Mouse (Mus musculus) heart, embryonic 16.5 days (tissue): ENCODE data around the gene Mcm5. TPM values are rescaled to one million over a fixed set of nuclear protein-coding genes. Genes with fewer than 3 reads are reported as not detected.

ENCODE experiments used
- ATAC-seq: fragments of 200-750 bp; cut with Nextera tagmentation; replicated peaks from 2 replicates; pipeline ENCODE4 v1.8.0; 2017; ENCODE audit warnings: moderate number of reproducible peaks; ENCODE audit not compliant: insufficient read depth, low FRiP score; ENCODE audit errors: extremely low read depth
- H3K27ac ChIP-seq: fragments of 300-500 bp; sonication (generic); 2 replicates; pipeline ENCODE4 v1.5.1; 2014; ENCODE audit warnings: mild to moderate bottlenecking, low read length, control low read depth, moderate library complexity
- H3K27me3 ChIP-seq: fragments of 300-500 bp; sonication (generic); 2 replicates; pipeline ENCODE4 v1.6.1; 2014; ENCODE audit warnings: low read length, mixed read lengths; ENCODE audit not compliant: control insufficient read depth, insufficient read depth
- H3K36me3 ChIP-seq: fragments of 300-500 bp; sonication (generic); 2 replicates; pipeline ENCODE4 v1.6.1; 2014; ENCODE audit not compliant: control insufficient read depth, insufficient read depth
- H3K4me1 ChIP-seq: fragments of 300-500 bp; sonication (generic); 2 replicates; pipeline ENCODE4 v1.6.1; 2014; ENCODE audit warnings: low read length, mixed read lengths; ENCODE audit not compliant: control insufficient read depth, insufficient read depth
- H3K4me2 ChIP-seq: fragments of 300-500 bp; sonication (generic); 2 replicates; pipeline ENCODE4 v1.6.1; 2014; ENCODE audit warnings: low read depth, mild to moderate bottlenecking, control low read depth, low read length
- H3K4me3 ChIP-seq: fragments of 300-500 bp; sonication (generic); 2 replicates; pipeline ENCODE4 v1.5.1; 2014; ENCODE audit warnings: mild to moderate bottlenecking, control low read depth, low read length
- H3K9ac ChIP-seq: fragments of 300-500 bp; sonication (generic); 2 replicates; pipeline ENCODE4 v1.6.1; 2014; ENCODE audit warnings: low read length, control low read depth
- H3K9me3 ChIP-seq: fragments of 300-500 bp; sonication (generic); replicated peaks from 2 replicates; pipeline ENCODE4 v1.6.1; 2016; ENCODE audit warnings: low read length; ENCODE audit not compliant: control insufficient read depth
- WGBS: fragments of 180-500 bp; shearing (Covaris S2); extraction: QIAGEN DNeasy Blood & Tissue Kit; methylation state at CpG from one replicate; pipeline ENCODE4 v1.1.7; 2014; 5-methylcytosine and 5-hydroxymethylcytosine counted together
- polyA plus RNA-seq: library from polyadenylated mRNA; unstranded; fragments of >200 nt; fragmentation: Nextera tagmentation; extraction: Ambion mirVana; gene quantifications from 2 replicates; pipeline ENCODE4 v1.2.1, GENCODE M21; 2015

The Mcm5 gene
- polyA plus RNA-seq, 1 experiment from 2014 or later = 87.9 TPM

DNA sequence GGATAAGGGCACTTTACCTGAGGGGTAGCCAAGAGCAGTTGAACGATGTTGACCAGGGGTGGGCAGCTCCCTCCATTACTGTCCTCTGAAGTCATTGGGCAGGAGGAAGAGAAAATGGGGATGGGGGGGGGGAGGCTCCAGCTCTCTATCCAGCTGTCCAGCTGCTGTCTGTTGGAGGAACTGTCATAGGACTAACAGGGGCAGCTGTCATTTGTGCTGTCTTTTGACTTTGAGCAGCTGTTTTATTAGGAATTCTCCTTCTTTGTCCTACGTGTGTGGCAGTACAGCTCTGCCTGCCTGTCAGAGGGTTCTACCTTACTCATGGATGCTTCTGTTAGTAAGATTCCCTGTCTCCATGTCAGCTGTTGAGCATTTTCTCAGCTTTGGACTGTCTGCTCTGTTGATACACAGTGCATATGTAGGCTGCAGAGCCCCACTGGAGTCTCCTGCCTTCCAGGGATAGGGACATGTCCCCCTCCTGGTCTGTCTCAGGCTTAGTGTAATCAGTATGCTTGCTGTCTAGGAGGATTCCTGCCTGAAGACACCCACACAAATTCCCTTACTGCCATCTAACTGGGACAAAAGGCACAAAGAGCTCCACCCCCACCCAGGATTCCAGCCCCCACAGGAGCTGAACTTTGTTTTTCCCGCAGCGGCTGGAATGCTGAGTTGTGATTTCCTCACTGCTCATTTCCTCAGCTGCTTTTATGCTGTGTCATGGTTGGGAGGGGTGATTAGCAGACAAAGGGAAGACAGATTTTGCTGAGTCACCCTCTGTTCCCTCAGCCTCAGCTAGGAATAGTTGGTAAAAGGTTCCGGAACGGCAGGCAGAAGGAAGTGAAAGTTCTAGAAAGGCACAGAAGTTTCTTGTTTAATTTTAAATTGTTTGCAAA, 20.1 kb upstream of the Mcm5 start:
- Histone ChIP-seq H3K4me3 (peak overlapping the region; percentile 6), H3K36me3 (no peaks in the 10 kb centered on the region), H3K4me1 (peaks cover 16% of the 10 kb centered on the region), H3K4me2 (peak overlapping the region; percentile 53), H3K9me3 (no peaks in the 10 kb centered on the region), H3K27me3 (no peaks in the 10 kb centered on the region), H3K27ac (peak overlapping the region; percentile 77), H3K9ac (peak overlapping the region; percentile 62)
- 8% methylated on average over 6 of the region's 6 CpGs for WGBS
- ATAC-seq = peak; percentile 24

DNA sequence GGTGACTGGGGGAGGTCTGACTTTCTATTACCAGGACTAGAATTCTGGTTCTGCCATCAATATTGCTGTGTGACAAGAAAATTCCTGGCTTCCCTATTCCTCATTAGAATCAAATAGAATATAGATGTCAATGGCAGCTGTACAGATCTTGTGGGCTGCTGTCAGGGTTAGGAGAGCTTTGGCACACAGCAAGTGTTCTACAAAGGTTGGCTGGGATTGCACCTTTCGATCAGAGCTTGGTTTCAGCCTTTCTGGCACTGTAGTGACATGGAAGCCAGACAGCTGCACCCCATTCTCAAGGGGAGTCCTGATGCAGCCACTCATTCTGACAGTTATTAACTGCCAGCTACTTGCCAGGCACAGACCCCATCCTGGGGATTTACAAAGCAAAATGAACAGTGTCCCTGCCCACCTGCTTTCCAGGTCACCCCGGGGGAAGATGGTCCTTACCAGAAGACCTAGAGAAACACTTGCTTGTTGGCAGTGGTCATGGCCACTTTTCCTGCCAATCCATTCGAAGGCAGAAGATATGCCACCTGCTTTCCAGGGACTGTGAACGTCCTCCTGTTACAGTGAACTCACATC, 18.5 kb upstream of the Mcm5 start:
- Histone ChIP-seq H3K4me1 (peaks cover 15% of the 10 kb centered on the region), H3K4me2 (no peak overlapping the region), H3K9ac (no peak overlapping the region), H3K27ac (no peak overlapping the region), H3K36me3 (no peaks in the 10 kb centered on the region), H3K4me3 (no peak overlapping the region), H3K9me3 (no peaks in the 10 kb centered on the region), H3K27me3 (no peaks in the 10 kb centered on the region)
- 73% methylated on average over 4 of the region's 4 CpGs for WGBS
- ATAC-seq = no peak

DNA sequence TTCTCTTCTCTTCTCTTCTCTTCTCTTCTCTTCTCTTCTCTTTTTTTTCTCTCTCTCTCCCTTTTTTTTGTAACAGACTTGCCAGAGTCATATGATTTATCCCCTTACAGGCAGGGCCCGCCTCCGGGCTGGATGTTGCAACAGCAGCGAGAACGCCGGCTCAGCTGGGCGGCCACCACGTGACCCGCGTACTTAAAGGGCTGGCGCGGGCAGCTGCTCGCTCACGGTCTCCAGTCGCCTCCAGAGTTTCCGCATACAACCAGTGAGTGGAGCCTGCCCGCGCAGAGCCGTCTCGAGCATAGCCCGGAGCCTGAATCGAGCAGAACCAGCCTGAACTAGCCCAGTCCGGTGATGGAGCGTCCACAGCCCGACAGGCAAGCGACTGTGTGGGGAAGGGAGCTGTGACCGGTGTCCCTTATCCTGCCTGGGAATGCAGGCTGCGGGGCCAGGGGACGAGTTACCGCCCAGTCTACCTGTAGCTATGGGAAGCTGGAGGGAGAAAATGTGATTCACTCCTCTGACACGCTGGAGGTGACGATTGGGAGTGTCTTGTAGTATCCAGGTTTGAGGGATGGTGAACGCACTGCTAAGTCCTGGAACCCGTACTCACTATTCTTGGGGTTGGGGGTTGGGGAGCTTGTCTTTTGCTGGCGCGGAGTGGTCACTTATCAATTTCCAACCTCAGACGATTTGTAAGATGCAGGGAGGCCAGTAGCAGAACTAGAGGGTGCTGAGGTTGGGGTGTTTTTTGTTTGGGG, 15.8 kb upstream of the Mcm5 start, which contains the start of gene Hmox1:
Gene Hmox1 (plus strand): TSS at position 223 of the 758 bp plus-strand sequence.
- peak; percentile 94 for ATAC-seq
- Histone ChIP-seq H3K27me3 (no peaks in the 10 kb centered on the region), H3K36me3 (no peaks in the 10 kb centered on the region), H3K9ac (peak within 1 kb of the TSS; percentile 75), H3K4me1 (peaks cover 15% of the 10 kb centered on the region), H3K4me2 (peak within 1 kb of the TSS; percentile 79), H3K27ac (0 out of 2 replicates have a peak within 1 kb of the TSS, but pooled peaks have one; percentile 29), H3K4me3 (peak within 1 kb of the TSS; percentile 63), H3K9me3 (no peaks in the 10 kb centered on the region)
- 1% methylated on average over 36 of the region's 36 CpGs for WGBS

DNA sequence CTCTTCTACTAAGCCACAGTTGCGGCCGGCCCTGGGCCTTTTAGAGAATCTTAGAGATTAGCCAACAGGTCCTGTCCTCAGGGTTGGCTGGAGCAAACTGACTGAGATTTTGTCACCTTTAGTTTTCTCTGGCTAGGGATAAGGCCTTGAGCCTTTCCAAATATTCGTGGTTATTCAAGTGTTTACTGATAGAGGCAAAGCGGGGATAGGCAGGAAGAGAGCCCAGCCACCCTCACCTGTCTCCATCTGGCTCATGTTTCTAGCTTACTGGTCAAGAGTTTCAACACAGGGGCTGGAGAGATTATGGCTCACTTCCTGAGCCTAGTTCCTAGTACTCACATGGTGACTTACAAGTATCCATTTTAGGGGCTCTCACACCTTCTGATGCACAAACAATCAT, 6.4 kb upstream of the Mcm5 start:
- no peak overlapping the region for H3K4me3 ChIP-seq
- 70% methylated on average over 4 of the region's 4 CpGs for WGBS
- no peaks in the 10 kb centered on the region for H3K4me1 ChIP-seq
- no peak for ATAC-seq
- no peaks in the 10 kb centered on the region for H3K9me3 ChIP-seq
- H3K27ac ChIP-seq = no peak overlapping the region
- H3K9ac ChIP-seq = no peak overlapping the region
- H3K36me3 ChIP-seq = peaks cover 6% of the 10 kb centered on the region; the same call in 1 of the 2 replicates
- no peak overlapping the region for H3K4me2 ChIP-seq
- no peaks in the 10 kb centered on the region for H3K27me3 ChIP-seq

DNA sequence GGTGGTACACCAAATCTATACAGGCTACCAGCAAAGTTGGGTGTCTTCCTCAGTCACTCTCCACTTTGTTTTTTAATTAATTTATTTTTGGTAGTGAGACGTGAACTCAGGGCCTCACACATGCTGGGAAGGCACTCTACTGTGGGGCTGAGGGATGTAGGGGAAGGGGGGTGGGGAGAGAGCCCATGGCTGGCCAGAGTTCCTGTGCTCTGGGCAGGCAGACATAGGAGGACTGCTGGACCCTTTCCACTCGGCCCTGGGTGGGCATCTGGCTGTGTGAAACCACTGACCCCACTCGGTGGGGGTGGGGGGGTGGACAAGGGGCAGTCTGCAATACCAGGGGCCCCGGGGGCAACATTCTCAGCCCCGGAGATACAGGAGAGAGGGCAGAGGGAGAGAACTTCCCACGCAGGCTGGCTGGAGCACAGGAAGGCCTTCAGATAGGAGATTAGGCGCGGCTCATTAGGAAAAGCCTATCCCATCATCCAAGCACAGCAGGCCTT, 5.9 kb upstream of the Mcm5 start:
- Histone ChIP-seq H3K36me3 (peaks cover 6% of the 10 kb centered on the region; the same call in 1 of the 2 replicates), H3K27me3 (no peaks in the 10 kb centered on the region), H3K4me1 (peaks cover 3% of the 10 kb centered on the region; the same call in 1 of the 2 replicates), H3K9me3 (no peaks in the 10 kb centered on the region), H3K9ac (no peak overlapping the region), H3K4me3 (no peak overlapping the region), H3K4me2 (no peak overlapping the region), H3K27ac (no peak overlapping the region)
- WGBS = 42% methylated on average over 8 of the region's 8 CpGs
- ATAC-seq = 0 out of 2 replicates have a peak, but pooled peaks have one; percentile 32

DNA sequence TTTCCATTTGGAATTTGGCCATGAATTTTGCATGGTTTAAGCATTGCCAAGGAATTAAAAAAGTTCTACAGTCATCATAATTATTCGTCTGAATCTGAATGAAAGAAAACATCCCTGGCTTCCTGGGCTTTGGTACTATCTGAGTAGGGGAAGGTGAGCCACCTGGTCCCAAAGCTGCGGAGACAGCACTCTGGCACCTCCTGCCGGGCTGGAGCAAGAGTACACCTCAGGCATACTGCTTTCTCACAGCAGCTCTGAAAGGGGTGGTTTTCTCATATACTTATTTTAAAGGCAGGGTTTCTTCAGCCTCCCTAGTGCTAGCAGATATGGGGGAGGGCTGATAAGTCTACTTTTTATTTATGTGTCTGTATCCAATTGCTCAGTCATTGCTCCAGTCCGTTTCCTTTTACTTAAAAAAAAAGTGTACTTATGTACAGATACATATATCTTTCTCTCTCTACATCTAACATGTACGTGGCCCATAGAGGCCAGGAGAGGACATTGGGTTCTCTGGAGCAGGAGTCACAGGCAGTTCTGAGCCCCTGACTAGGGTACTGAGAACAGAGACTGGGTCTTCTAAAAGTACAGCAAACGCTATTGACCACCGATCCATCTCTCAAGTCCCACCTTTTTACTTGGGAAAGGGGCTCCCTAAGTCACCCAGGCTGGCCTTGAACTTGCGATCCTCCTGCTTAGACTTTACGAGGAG, 688 bp upstream of the Mcm5 start:
- under 1% methylated on average over 9 of the region's 9 CpGs for WGBS
- Histone ChIP-seq H3K27ac (peak overlapping the region; percentile 84), H3K9me3 (no peaks in the 10 kb centered on the region), H3K36me3 (peaks cover 12% of the 10 kb centered on the region), H3K4me1 (peaks cover 17% of the 10 kb centered on the region), H3K27me3 (no peaks in the 10 kb centered on the region), H3K9ac (peak overlapping the region; percentile 81), H3K4me2 (peak overlapping the region; percentile 91), H3K4me3 (peak overlapping the region; percentile 78)
- peak; percentile 76 for ATAC-seq

DNA sequence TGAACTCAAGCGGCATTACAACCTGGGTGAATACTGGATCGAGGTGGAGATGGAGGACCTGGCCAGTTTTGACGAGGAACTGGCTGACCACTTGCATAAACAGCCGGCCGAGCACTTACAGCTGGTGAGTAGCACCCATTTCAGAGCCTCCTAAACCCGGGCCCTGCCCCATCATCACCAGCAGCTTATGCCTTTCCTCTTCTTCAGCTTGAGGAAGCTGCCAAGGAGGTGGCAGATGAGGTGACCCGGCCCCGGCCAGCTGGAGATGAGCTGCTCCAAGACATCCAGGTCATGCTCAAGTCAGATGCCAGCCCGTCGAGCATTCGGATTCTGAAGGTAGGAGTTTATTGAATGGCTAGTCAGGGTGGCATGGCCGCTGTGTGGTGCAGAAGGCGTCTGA, 724 bp downstream of the Mcm5 start:
- no peaks in the 10 kb centered on the region for H3K27me3 ChIP-seq
- WGBS = 13% methylated on average over 13 of the region's 13 CpGs
- ATAC-seq = no peak
- H3K4me3 ChIP-seq = peak overlapping the region; percentile 78
- H3K27ac ChIP-seq = no peak overlapping the region
- H3K36me3 ChIP-seq = peaks cover 19% of the 10 kb centered on the region
- no peaks in the 10 kb centered on the region for H3K9me3 ChIP-seq
- peak overlapping the region; percentile 75 for H3K4me2 ChIP-seq
- peaks cover 17% of the 10 kb centered on the region for H3K4me1 ChIP-seq
- peak overlapping the region; percentile 72 for H3K9ac ChIP-seq

DNA sequence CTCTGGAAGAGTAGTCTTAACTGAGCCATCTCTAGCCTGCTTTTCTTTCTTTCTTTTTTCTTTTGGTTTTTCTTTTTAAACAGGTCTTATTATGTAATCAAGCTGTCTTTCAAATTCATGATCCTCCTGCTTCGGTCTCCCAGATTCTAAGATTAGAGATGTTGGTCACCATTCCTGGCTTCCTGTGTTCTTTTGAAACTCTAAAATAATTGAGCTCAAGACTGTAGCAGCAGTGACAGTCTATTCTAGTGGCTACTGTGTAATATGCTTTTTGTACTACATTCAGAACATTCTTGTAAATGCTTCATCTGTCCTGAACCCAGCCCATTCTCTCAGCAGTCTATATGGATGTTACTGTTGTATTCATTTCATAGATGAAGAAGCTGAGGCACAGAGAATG, 9.1 kb downstream of the Mcm5 start:
- WGBS = 86% methylated on average over 1 of the region's 1 CpGs
- Histone ChIP-seq H3K27me3 (no peaks in the 10 kb centered on the region), H3K9me3 (no peaks in the 10 kb centered on the region), H3K9ac (no peak overlapping the region), H3K4me3 (no peak overlapping the region), H3K36me3 (peaks cover 53% of the 10 kb centered on the region), H3K4me1 (no peaks in the 10 kb centered on the region), H3K4me2 (no peak overlapping the region), H3K27ac (no peak overlapping the region)
- ATAC-seq = no peak
